Mouse (Mus musculus) lung, postnatal 10 days (tissue): ENCODE data around the gene Apom.

Source experiments
- DNase-seq: peaks from one replicate; pipeline ENCODE4 v3.0.0; 2021

The Apom gene

GRCm38 (mm10) chr17:35094475-35095365 is 37.1 kb downstream of the Apom start:
- no peak for DNase-seq

GRCm38 (mm10) chr17:35092403-35093198 is 39.2 kb downstream of the Apom start:
- peak; percentile 62 for DNase-seq

GRCm38 (mm10) chr17:35090166-35090932 is 41.5 kb downstream of the Apom start:
- no peak for DNase-seq

DNA sequence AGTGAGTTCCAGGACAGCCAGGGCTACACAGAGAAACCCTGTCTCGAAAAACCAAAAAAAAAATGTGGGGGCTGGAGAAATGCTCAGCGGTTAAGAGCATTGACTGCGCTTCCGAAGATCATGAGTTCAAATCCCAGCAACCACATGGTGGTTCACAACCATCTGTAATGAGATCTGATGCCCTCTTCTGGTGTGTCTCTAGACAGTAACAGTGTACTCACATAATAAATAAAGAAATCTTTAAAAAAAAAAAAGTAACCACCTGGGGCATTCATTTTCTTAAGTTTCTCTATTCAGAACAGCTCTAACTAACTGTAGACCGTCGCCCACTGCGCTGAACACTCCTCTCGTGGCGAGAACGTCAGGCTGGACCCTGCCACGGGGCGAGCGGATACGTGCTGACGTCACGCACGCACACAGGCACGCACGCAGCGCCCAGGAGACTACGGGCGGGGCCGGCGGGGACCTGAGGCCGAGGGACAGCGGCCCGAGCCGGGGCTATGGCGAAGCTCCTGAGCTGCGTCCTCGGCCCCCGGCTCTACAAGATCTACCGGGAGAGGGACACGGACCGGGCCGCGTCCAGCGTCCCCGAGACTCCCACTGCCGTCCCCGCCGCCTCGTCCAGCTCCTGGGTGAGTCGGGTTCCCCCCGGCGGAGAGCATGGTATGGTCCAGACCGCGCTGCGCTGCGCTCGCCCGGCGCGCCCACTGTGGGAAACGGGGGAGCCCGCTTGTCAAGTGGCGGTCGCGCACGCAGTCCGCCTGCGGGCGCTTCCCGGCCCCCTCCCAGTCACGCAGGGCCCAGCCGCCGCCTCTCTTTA is 42.8 kb downstream of the Apom start, which contains the start of gene Abhd16a:
Gene Abhd16a, plus strand, starts transcription at position 439 of the 820 bp plus-strand sequence.
- DNase-seq, result peak; percentile 96

GRCm38 (mm10) chr17:35088151-35088550 is 43.7 kb downstream of the Apom start:
- DNase-seq, result no peak

GRCm38 (mm10) chr17:35085208-35085865 is 46.5 kb downstream of the Apom start, which contains the start of gene Ly6g6f:
Ly6g6f (minus strand) TSS chr17:35085610.
- no peak for DNase-seq

GRCm38 (mm10) chr17:35083929-35084497 is 47.8 kb downstream of the Apom start:
- no peak for DNase-seq

- no peak for DNase-seq
These were observed 48.8 kb downstream of the Apom start for GRCm38 (mm10) chr17:35082841-35083576.

GRCm38 (mm10) chr17:35080710-35081109 is 51.1 kb downstream of the Apom start:
- no peak for DNase-seq

GRCm38 (mm10) chr17:35080248-35080647 is 51.6 kb downstream of the Apom start:
- DNase-seq, result no peak

GRCm38 (mm10) chr17:35079778-35080177 is 52.1 kb downstream of the Apom start:
- no peak for DNase-seq
